Mouse (Mus musculus) cerebellum, postnatal 10 days (tissue): ENCODE results near the gene Vstm5.
A peak's percentile ranks its signal among the peaks of the same experiment; 100 is the strongest.
"Not testable (repeated sequence)": the region's sequence is repeated elsewhere in the genome, so short reads cannot be mapped to it uniquely, and the experiment has no call there.

Experiments
- DNase-seq, 2 experiments: peaks; one replicate each; pipeline ENCODE4 v3.0.0; 2021; ENCODE audit warnings: mixed read lengths in 2 of 2

The Vstm5 gene

GRCm38 (mm10) chr9:15263487-15263886, 24.6 kb downstream of the Vstm5 start:
- DNase-seq: peak; percentile 25 to 43

DNA sequence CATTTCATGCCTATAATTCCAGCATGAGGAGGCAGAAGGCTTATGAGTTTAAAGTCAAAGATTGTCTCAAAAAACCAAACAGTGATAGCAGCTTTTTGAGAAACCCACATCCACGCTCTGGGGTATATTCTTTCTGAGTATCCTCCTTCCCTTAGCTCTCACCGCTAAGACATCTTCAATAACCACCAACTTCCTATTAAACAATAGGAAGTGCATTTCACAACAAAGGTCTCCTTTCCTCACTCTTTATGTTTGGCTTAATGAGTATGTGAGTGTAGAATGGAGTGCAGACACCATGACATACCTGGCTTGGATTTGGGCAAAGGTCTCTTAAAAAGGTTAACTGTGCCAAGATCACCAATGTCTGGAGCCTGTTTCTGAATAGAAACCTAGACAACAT, 35.1 kb downstream of the Vstm5 start:
- DNase-seq: no peak

GRCm38 (mm10) chr9:15276855-15277254, 38.0 kb downstream of the Vstm5 start:
- DNase-seq: no peak

DNA sequence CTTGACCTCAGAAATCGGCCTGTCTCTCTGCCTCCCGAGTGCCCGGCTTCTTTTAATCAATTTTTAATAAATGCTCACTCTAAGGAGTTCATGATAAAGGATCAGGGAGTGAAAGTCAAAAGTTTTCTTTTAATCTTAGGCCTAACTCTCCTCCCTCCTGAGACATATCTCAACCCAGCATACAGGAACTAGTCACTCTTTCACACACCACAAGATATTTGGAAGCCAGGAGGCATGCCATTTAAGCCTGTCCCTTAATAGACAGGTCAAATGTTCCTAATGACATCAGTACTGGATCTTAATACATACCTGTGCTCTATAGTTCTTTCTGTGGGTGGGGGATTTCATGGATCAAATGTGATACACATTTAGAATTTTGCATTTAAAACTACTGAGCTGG, 39.5 kb downstream of the Vstm5 start:
- DNase-seq: no peak

- no peak for DNase-seq
These were observed 40.3 kb downstream of the Vstm5 start for GRCm38 (mm10) chr9:15279139-15279648.

DNA sequence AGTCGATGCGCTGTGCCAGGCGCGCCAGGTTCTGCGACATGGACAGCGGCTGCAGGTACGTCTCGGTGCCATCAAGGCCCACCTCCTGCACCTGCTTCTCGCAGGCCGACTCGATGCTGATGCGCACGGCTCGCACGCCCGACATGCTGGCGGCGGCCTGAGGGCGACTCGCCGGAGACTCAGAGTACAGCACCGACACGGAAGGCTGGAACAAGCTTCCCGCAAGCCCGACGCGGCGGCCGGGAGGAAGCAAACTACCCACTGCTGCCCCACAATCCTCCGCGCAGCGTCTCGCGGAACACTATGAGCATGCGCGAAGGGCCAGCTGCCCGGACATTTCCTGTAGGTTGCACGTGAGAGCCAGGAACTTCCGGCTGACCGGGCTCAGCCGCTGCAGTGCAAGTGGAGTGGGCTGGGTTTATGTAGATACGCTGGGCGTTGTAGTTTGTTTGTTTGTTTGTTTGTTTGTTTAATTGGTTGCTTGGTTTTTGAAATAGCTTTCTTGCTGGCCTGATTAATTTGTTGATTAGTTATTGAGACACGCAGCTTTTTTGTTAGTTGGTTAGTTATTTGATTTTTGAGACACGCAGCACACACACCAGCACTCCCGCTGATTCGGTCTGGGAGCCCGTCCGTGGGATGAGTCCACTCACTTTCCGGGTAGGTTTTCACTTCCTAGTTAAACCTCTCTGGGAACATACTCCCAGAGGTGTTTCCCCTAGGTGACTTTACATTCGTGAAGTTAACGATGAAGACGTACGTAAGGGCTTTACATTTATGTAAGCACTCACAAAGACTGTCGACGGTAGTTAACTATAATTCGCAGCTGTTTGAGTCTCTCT, 41.0 kb downstream of the Vstm5 start, which contains the start of gene Med17:
TSS of gene Med17 (minus strand) at position 283 of the 842 bp plus-strand sequence.
- DNase-seq: peak; percentile 94 to 96

- DNase-seq: no peak
These were observed 41.6 kb downstream of the Vstm5 start for GRCm38 (mm10) chr9:15280491-15280879.

DNA sequence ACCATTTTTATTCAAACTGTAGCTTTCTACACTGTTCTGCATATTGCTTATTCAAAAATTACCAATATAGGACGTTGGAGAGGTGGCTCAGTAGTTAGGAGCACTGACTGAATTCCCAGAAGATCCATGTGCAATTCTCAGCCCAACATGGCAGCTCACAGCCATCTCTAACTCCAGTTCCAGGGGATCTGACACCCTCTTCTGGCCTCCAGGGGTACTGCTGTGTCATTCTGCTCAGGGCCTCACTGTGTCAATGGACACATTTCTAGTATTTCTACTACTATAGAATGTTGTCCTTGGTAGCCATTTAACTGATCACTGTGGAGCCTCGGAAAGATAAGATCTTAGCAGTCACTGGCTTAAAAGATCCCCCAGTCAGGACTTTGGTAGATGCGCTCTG, 46.6 kb downstream of the Vstm5 start:
- no peak for DNase-seq

DNA sequence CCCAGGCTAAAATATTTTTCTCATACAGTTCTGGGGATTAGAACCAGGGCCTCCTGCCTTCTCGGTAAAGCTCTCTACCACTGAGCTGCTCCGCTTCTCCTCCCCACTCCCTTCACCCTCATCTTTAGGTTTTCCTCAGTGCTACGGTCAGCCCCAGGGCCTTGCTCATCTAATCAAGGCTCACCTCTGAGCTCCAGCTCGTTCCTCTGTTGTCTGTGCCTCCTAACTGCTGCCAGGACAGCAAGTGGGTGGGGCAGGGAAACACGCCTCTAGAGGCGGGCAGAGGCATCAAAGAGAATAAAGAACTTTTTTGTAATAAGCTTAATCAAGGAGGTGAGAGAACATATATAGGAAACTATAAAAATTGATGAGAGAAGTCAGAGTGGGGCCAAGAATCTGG, 49.0 kb downstream of the Vstm5 start:
- no peak for DNase-seq

GRCm38 (mm10) chr9:15288402-15288801, 49.6 kb downstream of the Vstm5 start:
- DNase-seq: no peak

- no peak for DNase-seq
These were observed 50.4 kb downstream of the Vstm5 start for GRCm38 (mm10) chr9:15289251-15289650.

DNA sequence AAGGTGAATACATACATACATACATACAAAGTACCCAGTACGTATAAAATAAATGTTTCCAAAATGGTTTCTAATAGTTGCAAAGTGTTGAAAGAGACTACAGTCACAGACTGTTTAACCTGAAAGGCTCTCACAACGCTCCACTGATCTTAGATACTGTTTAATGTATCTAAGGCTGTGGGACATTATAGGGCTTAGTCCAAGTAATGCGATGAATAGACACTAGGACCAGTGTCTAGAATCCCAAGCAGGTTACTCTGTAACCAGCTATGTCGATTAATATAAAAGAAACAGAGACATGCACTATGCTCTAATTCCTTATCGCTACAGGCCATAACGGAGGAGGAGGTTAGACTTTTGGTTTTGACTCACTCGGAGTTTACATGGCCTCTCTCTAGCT, 58.3 kb downstream of the Vstm5 start:
- no peak for DNase-seq

DNA sequence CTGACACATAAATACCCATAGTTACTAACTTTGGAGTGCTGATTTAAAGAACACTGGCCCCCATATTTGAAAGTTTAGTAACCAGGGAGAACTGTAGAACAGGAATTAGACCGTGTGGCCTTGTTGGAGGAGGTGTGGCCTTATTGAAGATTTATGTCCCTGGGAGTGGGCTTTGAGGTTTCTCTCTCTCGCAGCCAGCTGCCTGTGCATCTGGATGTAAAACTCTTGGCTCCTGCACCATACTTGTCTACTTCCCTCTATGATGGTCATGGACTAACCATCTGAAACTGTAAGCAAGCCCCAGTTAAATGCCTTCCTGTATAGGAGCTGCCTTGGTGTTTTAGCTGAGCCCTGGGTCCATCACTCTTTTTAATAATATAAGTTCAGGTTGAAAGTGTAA, 59.6 kb downstream of the Vstm5 start:
- DNase-seq: no peak

GRCm38 (mm10) chr9:15300056-15300455, 61.2 kb downstream of the Vstm5 start:
- no peak for DNase-seq

DNA sequence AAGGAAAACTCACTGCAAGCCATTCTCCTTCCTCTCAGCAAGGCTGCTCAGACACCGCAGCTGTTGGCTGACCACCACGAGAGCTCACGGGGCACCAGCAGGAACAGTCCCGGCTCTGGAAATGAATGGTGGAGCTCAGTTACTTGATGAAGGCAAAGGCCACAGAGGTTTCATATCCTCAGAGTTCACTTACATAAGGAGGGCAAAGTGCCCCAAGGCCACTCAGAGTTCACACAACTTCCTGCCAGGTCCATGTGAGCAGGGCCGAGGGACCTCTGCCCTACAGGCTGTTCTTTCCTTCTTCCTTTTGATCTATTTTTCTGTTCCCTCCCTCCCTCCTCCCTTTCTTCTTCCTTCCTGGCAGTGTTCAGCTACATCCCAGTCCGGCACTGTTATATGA, 62.6 kb downstream of the Vstm5 start:
- DNase-seq: no peak

DNA sequence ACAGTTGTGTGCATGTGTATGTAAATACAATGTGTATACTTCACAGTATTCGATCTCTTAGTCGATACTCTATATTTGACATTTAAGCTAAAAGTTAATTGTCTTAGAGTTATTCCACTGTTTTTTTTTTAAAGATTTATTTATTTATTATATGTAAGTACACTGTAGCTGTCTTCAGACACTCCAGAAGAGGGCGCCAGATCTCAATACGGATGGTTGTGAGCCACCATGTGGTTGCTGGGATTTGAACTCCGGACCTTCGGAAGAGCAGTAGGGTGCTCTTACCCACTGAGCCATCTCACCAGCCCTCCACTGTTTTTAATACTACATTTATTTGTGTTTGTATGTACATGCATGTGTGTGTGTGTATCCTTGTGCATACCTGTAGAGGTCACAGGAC, 63.2 kb downstream of the Vstm5 start:
- not testable (repeated sequence) for DNase-seq

GRCm38 (mm10) chr9:15302881-15303280, 64.0 kb downstream of the Vstm5 start:
- DNase-seq: no peak

- DNase-seq: peak; percentile 99
These were observed 66.9 kb downstream of the Vstm5 start, which contains the start of gene Taf1d for GRCm38 (mm10) chr9:15305503-15306397. Taf1d (plus strand) TSS chr9:15306214.

- DNase-seq: peak in 1 of 2 experiments; percentile 19
These were observed 67.7 kb downstream of the Vstm5 start, which contains the start of gene 4931406C07Rik for GRCm38 (mm10) chr9:15306398-15307119. 4931406C07Rik (minus strand) TSS chr9:15306448.

GRCm38 (mm10) chr9:15307257-15307656, 68.4 kb downstream of the Vstm5 start:
- no peak for DNase-seq

GRCm38 (mm10) chr9:15308254-15308653, 69.4 kb downstream of the Vstm5 start:
- no peak for DNase-seq
